Mouse (Mus musculus) activated CD4-positive, CD25-positive, alpha-beta regulatory T cell (primary cell): ENCODE data around the gene Prkag1. TPM values are rescaled to one million over a fixed set of nuclear protein-coding genes. Genes with fewer than 3 reads are reported as not detected.

ENCODE experiments used
- polyA plus RNA-seq, 2 experiments: library from polyadenylated mRNA; unstranded; fragments of 100-300 nt; shearing (Covaris generic); gene quantifications; one replicate each; pipeline ENCODE4 v1.2.1; 2017

Gene Prkag1
- 100 to 1,000 TPM; 113 to 114 TPM for polyA plus RNA-seq

GRCm38 (mm10) chr15:98830736-98831683 lies at the start of gene Prkag1:
Gene Prkag1, minus strand, starts transcription at chr15:98831521.

DNA sequence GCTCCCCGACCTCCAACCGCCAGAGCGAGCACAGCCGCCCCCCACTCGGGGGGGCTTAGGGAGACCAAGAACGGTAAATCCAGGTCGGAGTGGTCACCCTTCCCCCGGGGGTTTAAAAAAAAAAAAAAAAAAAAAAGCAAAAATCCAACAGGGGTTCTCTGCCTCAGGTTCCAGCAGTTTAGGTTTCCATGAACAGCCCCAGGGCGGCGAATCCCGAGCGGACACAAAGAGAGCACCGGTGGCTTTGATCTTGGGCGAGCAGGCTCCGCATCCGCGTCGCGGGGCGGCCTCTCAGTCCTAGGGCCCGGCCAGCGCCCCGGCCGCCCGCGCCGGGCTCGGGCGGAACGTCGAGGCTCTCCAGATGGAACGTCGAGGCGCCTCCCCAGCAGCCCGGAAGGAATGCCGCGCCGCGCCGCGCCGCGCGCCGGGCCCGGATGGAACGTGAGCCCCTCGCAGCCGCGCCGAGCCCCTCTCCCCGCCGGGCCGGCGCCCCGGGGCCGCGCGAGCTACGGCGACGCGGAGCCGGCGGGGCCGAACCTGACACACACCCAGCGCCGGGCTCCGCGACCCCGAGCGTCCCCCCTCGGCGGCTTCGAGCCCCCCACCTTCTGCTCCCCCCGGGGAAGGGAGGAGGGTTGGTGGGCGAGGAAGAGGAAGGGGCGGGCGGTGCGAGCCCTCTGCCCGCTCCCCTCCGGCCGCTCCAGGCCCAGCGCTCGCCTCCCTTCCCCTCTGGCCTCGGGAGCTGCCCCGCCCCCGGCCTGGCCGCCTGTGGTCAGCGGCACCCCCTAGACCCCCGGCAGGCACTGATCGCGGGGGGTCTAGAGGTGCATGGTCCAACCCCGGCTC lies 40.0 kb upstream of the Prkag1 start, which contains the start of gene Kmt2d:
Gene Kmt2d, minus strand, starts transcription at position 135 of the 846 bp plus-strand sequence.

GRCm38 (mm10) chr15:98809390-98809789 lies 21.9 kb downstream of the Prkag1 start, which contains the start of gene Ddn:
Gene Ddn, minus strand, starts transcription at chr15:98809490.

GRCm38 (mm10) chr15:98789661-98790535 lies 41.4 kb downstream of the Prkag1 start, which contains the start of gene Wnt1:
Gene Wnt1, plus strand, starts transcription at chr15:98789857.

GRCm38 (mm10) chr15:98777762-98778161 lies 53.6 kb downstream of the Prkag1 start, which contains the start of gene Wnt10b:
Gene Wnt10b, minus strand, starts transcription at chr15:98778150.

Other genes with a start within 250 kb of the Prkag1 start
- gene Adcy6, start 221.4 kb downstream of the Prkag1 start, polyA plus RNA-seq: 1 to 10 TPM; 2.2 to 7.4 TPM
- gene Cacnb3, start 200.7 kb downstream of the Prkag1 start, polyA plus RNA-seq: 1 to 10 TPM in 1 of 2 experiments, under 1 TPM in 1; 0.43 to 5.3 TPM
- 10 to 100 TPM; 18.5 to 20.7 TPM for gene Ddx23, start 168.6 kb downstream of the Prkag1 start, polyA plus RNA-seq
- gene Rnd1, start 154.1 kb downstream of the Prkag1 start, polyA plus RNA-seq: 1 to 10 TPM in 1 of 2 experiments, under 1 TPM in 1; 0.31 to 1.2 TPM
- gene Ccdc65, start 123.3 kb downstream of the Prkag1 start, polyA plus RNA-seq: under 1 TPM in 1 of 2 experiments, not detected in 1; 0.09 TPM
- 1 to 10 TPM in 1 of 2 experiments, under 1 TPM in 1; 0.86 to 2.3 TPM for gene Fkbp11, start 103.3 kb downstream of the Prkag1 start, polyA plus RNA-seq
- 100 to 1,000 TPM; 104 to 127 TPM for gene Arf3, start 68.3 kb downstream of the Prkag1 start, polyA plus RNA-seq
- gene Wnt10b, start 53.4 kb downstream of the Prkag1 start, polyA plus RNA-seq: under 1 TPM; 0.26 to 0.27 TPM
- under 1 TPM in 1 of 2 experiments, not detected in 1; 0.10 TPM for gene Wnt1, start 41.7 kb downstream of the Prkag1 start, polyA plus RNA-seq
- not detected for gene Ddn, start 22.0 kb downstream of the Prkag1 start, polyA plus RNA-seq
- gene Kmt2d, start 39.7 kb upstream of the Prkag1 start, polyA plus RNA-seq: 10 to 100 TPM; 22.6 to 25.2 TPM
- 10 to 100 TPM; 10.6 to 13.1 TPM for gene Rhebl1, start 63.0 kb upstream of the Prkag1 start, polyA plus RNA-seq
- gene Dhh, start 67.0 kb upstream of the Prkag1 start, polyA plus RNA-seq: under 1 TPM; 0.05 to 0.32 TPM
- 10 to 100 TPM; 60.9 to 68.1 TPM for gene Lmbr1l, start 86.7 kb upstream of the Prkag1 start, polyA plus RNA-seq
- 100 to 1,000 TPM; 391 to 489 TPM for gene Tuba1b, start 103.0 kb upstream of the Prkag1 start, polyA plus RNA-seq
- not detected for gene Gm49450, start 122.0 kb upstream of the Prkag1 start, polyA plus RNA-seq
- gene Tuba1a, start 122.2 kb upstream of the Prkag1 start, polyA plus RNA-seq: 100 to 1,000 TPM; 132 to 197 TPM
- gene Tuba1c, start 198.4 kb upstream of the Prkag1 start, polyA plus RNA-seq: 10 to 100 TPM; 53.1 to 68.1 TPM
- gene Prph, start 223.7 kb upstream of the Prkag1 start, polyA plus RNA-seq: under 1 TPM in 1 of 2 experiments, not detected in 1; 0.36 TPM
- 1 to 10 TPM; 3.2 to 3.3 TPM for gene Troap, start 243.1 kb upstream of the Prkag1 start, polyA plus RNA-seq